Mouse (Mus musculus): ENCODE measurements at regions not wholly inside any gene's neighbourhood (a gene's known extent, or its start where the extent isn't known, plus 50 kb on each side); places are given as distances from the start of the nearest gene placed in this dataset.
"Not testable (repeated sequence)": the region's sequence is repeated elsewhere in the genome, so short reads cannot be mapped to it uniquely, and the experiment has no call there.

DNA sequence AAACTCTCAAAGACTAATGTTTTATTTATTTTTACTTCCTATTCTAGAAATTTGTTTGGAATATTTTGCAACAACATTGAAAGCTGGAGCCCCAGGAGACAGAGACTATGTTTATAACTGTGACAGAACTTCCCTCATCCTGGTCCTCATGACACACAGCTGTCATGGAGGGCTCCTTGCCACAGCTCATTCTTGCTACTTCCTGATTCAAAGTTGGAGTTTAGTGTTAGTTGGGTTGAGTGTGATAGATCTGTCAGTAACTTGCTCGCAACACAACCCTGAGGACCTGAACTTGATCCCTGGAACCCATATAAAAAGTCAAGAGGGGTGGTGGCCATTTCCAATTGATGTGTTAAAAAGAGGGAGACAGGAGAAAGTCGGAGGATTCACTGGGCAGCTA, 328.3 kb upstream of the Nox3 start:
- no peak for DNase-seq (ENCODE audit: low read depth, low spot score)
- WGBS, result 64% methylated on average over 2 of the region's 2 CpGs

DNA sequence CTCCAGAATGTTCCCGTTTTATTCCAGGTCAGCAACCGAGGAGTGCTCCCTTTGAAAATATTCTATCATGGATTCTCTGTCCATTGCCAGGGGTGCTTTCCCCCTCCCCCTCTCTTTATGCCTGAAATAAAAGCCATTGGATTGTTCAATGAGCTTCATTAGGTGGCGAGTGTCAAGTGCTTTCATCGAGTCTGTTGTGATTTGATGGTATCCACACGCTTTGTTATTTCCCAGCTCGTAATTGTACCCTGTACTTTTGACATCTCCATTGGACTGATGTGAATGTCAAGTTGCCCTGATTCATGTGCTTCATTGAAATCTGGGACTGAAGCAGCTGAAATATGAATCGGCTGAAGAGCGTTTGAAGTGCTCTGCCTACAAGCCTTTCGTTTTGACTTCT, 333.1 kb upstream of the Nox3 start:
- 87% methylated on average over 9 of the region's 9 CpGs for WGBS
- DNase-seq (ENCODE audit: low read depth, low spot score), result no peak

DNA sequence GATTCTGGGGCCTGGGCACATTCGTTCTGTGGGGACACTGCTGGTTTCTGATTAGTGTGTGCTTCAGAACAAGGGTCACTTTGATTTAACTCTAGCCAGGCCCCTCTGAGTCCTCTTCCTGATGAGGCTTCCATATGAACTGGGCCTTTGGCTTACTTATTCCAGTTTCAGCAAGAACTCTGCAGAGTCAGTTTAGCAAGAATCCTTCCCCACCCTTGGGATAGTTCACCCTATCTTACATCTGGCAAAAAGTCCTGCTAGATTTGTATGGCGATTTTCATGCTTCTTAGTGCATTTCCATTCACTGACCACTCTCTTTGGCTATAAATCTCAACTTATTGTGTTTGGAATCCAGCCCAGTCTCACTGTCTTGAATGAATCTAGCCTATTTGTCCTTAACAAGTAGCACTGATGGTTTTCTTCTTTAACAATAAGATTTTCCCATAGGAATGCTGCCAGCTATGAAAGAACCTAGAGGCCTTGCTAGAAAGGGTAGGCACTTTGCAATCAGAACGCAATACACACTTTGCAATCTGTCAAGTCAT, 338.8 kb upstream of the Nox3 start:
- no peak for DNase-seq (ENCODE audit: low read depth, low spot score)
- 70% methylated on average over 3 of the region's 3 CpGs for whole genome bisulfite sequencing

DNA sequence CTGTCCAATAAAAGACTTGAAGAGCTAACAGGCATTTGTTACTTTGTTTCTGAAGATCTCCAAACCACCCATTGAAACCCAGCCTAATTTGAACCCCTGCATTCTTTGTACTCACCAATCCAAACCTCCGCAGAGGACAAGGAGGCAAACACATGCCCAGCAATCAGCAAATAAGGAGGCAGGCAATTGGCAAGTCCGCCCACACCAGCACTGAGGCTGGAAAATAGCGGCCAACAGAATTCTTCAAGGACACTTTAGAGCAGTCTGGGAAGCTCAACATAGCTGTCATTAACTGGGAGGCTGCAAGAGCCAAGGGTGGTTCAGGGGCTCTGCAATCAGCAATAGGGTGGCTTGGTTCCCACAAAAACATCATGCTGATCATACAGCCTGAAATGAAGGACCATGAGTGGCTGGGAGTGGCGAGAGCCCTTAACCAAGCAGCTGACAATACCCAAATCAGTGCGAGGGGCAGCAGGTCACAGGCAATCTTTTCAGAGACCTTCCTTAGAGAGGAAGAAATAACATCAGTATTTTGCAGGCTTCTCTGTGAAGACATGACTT, 344.1 kb upstream of the Nox3 start:
- 28% methylated on average over 5 of the region's 5 CpGs for WGBS
- DNase-seq (ENCODE audit: low read depth, low spot score), result no peak

DNA sequence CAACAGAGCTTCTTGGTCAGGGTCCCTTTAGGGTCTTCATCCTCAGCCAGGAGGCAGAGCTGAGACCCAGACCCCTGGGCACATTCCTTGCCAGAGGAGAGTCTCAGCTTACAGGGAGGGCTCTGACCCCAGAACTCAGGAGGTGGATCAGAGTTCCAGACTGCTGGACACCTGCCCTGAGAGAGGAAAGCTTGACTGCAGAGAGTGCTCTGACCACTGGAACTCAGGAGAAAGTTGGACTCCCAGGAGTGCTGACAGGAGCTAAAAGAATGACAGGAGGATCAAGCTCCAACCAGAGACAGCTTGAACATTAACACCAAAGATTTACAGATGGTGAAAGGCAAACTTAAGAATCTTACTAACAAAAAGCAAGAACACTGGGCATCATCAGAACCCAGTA, 364.1 kb upstream of the Nox3 start:
- DNase-seq (ENCODE audit: low read depth, low spot score), result not testable (repeated sequence)

DNA sequence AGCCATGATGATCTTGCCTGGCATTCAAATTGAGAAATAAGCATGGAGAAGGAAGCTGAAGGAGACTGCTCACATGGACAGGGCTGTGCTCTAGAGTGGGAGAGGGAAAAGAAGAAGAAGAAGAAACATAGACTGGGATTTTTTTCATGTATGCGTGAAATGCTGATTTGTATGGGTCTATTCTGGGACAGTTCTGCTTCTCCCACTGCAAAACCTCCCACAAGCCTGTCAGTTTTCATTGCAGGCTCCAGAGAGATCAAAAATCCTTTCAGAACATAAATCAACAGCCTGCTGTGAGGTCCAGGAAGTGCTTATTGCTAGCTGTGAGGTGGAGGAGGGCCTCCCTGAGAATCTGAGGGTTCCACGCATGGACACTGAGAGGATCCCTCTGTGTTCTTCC, 377.3 kb upstream of the Nox3 start:
- 63% methylated on average over 2 of the region's 2 CpGs for WGBS
- no peak for DNase-seq (ENCODE audit: low read depth, low spot score)

DNA sequence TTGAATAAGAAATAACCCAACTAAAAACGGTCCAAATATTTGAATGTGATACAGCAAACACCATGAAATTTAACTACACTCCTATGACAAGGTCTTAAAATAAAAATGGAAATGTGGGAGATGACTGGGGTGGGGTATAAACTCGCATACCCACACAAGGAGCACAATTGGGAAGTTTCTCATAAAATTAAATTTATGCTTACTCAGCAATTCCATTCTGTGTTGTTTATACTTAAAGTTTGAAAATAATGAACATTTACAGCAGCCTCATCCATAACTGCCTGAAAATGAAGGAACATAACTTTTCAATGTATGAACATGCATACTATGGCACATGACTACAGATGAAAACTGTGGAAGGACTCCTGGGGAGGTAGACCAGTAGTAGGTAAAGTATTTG, 384.5 kb upstream of the Nox3 start:
- 66% methylated on average over 2 of the region's 2 CpGs for WGBS
- no peak for DNase-seq (ENCODE audit: low read depth, low spot score)

DNA sequence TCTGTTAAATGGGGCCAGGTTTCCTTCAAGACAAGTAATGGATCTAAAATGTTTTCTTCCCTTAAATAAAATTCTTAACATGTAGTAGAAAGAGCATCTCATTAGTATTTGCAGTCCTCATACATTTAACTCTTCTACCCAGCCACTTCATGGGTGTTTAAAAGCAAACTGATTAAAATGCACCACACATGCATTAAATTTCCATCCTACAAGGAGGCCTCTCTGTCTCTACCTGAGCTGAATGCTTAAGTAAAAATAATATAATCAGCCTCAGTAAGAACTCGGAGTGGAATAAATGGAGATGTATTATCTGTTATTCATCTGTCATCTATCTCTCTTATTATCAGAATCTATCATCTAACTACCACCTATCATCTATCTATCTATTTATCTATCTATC, 398.6 kb upstream of the Nox3 start:
- 93% methylated on average over 1 of the region's 1 CpGs for WGBS
- DNase-seq (ENCODE audit: low read depth, low spot score), result no peak

DNA sequence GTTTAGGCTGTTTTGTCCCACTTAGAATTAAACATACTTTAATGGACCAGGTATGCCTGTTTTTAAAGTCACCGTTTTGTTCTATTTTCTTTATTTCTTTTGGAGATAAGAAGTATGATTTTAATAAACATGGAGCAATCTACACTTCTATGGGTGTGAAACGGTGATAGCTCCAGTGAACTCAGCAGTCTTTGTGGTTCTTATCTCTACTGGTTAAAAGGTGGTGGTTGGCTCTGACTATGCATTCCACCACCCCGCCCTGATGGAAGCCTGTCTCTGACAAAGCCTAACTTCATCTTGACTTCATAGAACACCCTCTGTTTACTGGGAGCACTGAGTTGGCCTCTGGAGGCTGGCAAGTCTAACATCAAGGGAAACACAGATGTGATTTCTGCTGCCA, 407.3 kb upstream of the Nox3 start:
- no peak for DNase-seq (ENCODE audit: low read depth, low spot score)
- 71% methylated on average over 3 of the region's 3 CpGs for WGBS

DNA sequence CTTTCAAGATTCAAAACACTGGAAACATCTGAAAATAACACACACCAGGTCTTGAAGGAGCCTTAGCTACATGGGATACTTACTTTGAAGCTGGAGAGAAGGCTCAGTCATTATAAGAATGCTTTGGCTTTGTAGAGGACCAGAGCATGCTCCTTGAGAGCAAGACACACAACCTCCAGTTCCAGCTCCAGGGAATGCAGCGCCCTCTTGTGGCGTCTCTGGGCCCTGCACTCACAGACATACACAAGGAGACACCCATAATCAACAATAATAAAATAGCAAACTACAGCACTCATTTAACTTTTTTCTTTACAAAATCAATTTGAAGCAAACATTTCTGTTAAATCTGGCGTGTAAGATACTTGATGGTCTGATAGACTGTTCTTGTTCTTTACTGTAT, 413.2 kb upstream of the Nox3 start:
- no peak for DNase-seq (ENCODE audit: low read depth, low spot score)
- WGBS, result 57% methylated on average over 3 of the region's 3 CpGs

DNA sequence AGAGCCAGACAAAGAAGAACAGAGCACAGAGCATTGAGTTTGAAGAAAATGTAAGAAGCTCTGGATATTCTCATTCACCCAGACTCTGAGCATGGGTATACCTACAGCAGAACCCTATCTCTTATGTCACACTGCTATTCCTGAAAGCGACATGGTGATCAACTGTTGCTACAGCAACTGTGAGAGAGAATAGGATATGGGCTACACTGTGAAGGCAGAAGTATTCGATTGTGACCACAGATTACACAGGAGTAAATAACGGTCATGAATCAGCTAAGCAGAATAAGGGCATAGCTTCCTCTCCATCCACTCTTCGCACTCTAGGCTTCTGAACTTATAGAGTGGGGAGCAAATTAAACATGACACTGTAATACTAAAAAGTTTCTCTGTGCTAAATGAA, 417.0 kb upstream of the Nox3 start:
- WGBS, result 78% methylated on average over 4 of the region's 4 CpGs

DNA sequence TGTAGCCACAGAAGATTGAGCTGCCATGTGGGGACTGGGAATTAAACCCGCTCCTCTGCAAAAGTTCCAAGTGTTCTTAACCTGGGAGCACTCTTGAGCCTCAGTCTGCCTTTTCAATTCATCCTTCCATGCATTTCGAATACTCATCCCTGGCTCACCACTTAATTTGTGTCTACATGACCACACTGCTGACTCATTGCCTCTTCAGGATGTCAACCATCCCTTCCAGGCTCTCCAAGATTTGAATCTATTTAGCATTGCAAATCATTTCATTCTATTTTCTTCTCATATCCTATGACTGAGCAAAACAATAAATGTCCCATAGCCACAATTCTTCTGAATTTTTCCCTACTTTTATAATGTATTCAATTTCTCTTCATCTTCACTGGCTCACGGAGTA, 420.4 kb upstream of the Nox3 start:
- no peak for DNase-seq (ENCODE audit: low read depth, low spot score)
- 80% methylated on average over 3 of the region's 3 CpGs for WGBS

More for the DNA sequence above, 417.0 kb upstream of the Nox3 start:
- DNase-seq (ENCODE audit: low read depth, low spot score), result no peak

DNA sequence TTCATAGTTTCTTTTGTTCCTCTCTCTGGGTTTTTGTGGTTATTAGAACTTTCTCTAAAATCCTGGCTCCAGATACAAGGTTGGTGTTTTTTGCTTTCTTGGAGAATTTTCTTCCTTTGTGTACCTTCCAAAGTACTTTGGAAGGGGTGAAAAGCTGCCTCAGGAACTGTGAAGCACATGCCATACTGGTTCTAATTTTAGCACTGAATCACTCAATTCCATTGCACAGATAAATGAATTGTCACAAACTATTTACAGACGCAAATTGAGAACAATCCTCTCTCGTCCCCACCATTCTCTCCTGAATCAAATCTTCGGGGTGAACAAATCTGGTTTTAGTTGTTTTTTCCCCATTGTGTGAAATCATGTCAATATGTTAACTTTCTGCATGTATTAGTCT, 437.6 kb upstream of the Nox3 start:
- WGBS, result 71% methylated on average over 3 of the region's 3 CpGs
- no peak for DNase-seq (ENCODE audit: low read depth, low spot score)

DNA sequence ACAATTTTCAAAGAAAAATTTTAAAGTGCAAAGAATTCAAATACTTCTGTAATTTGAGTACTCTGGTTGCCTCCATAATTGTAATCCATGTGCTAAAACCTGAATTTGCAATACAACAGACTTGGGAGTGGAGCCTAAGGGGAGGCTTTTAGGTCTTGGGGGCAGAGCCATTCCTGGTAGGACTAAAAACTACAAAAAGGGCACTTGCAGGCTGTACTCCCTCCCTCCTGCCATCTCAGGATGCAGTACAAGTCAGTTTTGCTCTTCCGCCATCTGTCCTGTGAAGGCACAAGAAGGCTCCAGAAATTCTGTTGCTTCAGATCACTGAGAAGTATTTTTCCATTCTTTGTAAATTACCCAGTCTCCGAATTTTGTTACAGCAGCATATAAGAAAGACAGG, 467.4 kb upstream of the Nox3 start:
- 91% methylated on average over 2 of the region's 2 CpGs for WGBS

DNA sequence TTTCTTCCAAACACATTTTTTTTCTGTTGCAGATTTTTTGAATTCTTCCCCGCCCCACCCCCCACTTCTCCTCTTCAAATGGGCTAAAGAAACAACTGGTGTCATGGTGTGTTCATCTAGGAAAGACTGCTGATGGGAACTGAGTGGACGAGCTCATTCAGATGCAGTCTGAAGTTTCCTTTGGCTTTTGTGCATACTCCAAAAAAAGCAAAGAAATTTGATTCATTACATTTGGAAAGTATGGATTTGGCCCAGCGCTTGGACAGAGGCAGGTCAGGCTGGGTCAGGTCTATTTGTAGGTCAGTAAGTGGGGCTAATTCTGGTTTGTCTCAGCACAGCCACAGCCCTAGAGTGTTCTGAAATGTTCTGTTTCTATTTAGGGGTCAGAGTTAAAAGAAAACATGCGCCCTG, 477.9 kb upstream of the Nox3 start:
- no peak for DNase-seq (ENCODE audit: low read depth, low spot score)
- 56% methylated on average over 4 of the region's 4 CpGs for WGBS

More for the DNA sequence above, 467.4 kb upstream of the Nox3 start:
- DNase-seq (ENCODE audit: low read depth, low spot score), result no peak

DNA sequence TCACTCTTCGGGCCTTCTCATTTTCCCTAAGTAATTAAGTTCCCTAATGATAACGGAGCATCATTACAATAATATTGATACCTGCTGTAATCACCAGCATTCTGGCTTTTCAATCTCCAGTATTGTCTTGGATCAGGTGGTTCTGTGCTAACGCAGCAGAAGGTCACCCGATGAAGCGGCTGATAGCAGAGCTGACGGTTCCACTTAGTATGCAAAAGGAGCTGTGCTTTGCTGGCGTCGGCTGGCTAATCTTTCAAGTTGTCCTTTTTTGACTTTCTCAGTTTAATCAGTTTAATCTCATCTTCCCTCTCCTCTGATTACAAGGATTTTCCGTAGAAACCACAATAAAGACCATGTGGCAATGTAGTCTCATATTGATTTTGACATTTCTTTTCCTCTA, 478.9 kb upstream of the Nox3 start:
- no peak for DNase-seq (ENCODE audit: low read depth, low spot score)
- WGBS, result 91% methylated on average over 9 of the region's 9 CpGs

DNA sequence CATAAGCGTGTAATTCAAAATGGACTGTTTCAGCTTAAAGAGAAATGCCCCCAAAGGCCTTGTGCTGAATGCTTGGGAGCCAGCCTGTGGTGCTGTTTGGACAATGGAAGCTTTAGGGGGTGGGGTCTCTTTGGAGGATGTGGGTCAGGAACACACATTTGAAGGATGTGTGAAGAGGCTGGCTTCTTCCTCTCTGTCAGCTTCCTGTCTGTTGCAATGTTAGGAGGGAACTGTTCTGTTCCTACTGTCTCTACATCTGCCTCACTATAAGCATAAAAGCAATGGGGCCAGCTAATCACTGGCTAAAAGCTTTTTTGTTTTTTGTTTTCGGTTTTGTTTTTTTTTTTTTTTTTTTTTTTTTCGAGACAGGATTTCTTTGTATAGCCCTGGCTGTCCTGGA, 480.5 kb upstream of the Nox3 start:
- WGBS, result 71% methylated on average over 3 of the region's 3 CpGs
- DNase-seq (ENCODE audit: low read depth, low spot score), result no peak

DNA sequence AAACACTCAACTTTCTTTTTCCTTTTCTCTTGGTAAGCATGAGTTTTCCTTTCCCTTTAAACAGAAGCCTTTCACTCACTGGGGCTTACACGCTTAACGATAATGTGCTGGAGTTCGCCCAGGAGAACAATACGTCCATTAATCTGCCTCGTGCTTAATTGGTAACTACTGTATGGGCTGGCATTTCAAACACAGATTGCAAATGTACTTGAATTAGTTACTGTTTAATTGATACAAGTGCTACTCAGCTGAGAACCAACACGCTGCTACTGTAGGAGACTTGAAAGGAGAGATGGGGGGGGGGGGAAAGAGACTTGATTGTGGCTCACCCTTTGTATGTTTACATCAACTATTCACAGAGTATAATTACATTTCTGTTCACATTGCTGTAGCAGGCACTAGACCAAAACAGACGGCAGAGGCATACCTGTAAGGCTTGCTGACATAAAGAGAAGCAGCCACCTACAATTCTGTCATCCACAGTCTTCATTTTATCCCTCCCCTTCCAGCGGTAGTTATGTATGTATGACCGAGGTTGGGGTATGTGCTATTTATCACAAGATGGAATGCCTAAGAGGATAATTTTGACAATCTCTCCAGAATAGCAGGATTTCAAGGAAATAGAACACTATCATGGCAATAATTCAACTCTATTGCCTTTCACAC, 481.6 kb upstream of the Nox3 start:
- DNase-seq (ENCODE audit: low read depth, low spot score), result no peak
- WGBS, result 29% methylated on average over 9 of the region's 9 CpGs

DNA sequence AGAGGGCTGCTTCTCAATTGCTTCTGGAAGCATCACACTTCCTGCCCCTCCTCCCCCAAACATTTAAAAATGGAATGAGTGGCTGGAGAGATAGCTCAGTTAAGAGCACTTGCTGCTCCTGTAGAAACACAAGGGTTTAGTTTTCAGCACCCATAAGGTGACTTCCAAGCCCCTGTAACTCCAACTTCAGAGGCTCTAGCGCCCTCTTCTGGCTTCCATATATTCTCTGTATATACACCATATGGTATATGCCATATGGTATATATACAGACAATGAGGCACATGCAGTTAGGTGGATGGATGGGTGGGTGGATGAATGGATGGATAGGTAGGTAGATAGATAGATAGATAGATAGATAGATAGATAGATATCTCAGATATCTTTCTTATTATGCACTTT, 483.2 kb upstream of the Nox3 start:
- no peak for DNase-seq (ENCODE audit: low read depth, low spot score)
- 54% methylated on average over 1 of the region's 1 CpGs for WGBS

DNA sequence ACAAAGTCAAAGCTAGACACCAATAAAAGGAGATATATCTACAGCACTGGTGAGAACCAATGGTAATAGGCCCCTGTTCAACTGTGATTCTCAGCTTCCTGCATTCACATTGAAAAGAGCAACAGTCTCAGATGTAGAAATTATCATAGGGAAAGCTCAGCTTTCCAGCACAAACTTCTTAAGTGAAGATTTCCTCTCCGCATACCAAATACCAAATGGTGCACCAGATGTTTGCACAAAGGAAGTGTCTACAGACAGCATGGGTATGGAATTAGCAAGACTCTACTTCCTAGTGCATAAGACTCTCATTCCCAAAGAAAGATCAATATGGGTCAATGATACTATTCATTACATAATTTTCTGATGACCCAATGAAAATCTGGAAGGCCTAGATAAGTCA, 486.0 kb upstream of the Nox3 start:
- no peak for DNase-seq (ENCODE audit: low read depth, low spot score)
- 87% methylated on average over 1 of the region's 1 CpGs for WGBS

DNA sequence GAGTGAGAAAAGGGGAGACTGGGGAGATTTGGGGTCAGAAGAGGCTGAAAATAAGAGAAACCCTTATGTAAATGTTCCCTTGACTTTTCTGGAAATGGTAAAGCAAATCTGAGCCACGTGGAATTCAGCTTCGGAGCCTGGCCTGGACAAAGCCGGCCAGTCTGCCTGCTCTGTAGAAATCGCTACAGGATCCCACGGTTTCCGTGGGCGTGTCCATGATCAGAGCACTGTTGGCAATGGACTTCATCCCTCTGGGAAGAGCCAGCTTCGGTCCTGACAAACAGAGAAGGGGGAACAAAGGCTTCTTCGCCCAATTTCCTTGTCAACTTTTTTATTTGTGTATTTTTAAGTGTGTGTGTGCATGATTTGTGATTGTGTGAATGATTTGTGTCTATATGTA, 490.7 kb upstream of the Nox3 start:
- WGBS, result 27% methylated on average over 9 of the region's 9 CpGs
- no peak for DNase-seq (ENCODE audit: low read depth, low spot score)

DNA sequence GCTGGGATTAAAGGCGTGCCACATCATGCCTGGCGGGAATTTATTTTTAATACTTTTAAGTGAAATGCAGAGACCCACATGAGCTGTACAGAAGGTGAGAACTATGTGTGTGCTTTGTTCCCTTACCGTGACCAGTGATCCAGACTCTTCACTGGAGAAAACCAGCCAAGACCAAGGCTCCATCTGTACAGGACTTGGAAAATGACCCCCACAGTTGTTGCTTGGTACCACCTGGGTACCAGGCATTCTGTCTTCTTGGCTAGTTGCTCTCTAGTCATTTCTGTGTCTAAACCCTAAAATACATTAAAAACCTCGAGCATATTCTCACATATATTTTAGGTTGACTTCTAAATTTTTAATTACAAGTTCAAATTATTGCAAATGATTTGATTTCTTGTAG, 491.5 kb upstream of the Nox3 start:
- no peak for DNase-seq (ENCODE audit: low read depth, low spot score)

More for the DNA sequence above, 491.5 kb upstream of the Nox3 start:
- 89% methylated on average over 4 of the region's 4 CpGs for WGBS

Measured in large intestine, adult 2 months (tissue).